Mouse (Mus musculus): ENCODE data around the gene Crisp1. TPM values are rescaled to one million over a fixed set of nuclear protein-coding genes. Genes with fewer than 3 reads are reported as not detected.

The Crisp1 gene
- not detected in 2 replicates for polyA plus RNA-seq (2012; rRNA removed)

GRCm38 (mm10) chr17:40319062-40319461 lies at the start of gene Crisp1:
Gene Crisp1, minus strand, starts transcription at chr17:40319207.

Other genes starting within 250 kb of the Crisp1 start
- not detected in 2 replicates for gene AC192777.2, start 223.8 kb downstream of the Crisp1 start, polyA plus RNA-seq (2012; rRNA removed)
- gene Pgk2, start 110.6 kb downstream of the Crisp1 start, polyA plus RNA-seq (2012; rRNA removed), result not detected in 2 replicates
- not detected in 2 replicates for gene Crisp3, start 76.9 kb downstream of the Crisp1 start, polyA plus RNA-seq (2012; rRNA removed)
- not detected in 2 replicates for gene Esp8, start 200.8 kb upstream of the Crisp1 start, polyA plus RNA-seq (2012; rRNA removed)
- gene Esp6, start 242.3 kb upstream of the Crisp1 start, polyA plus RNA-seq (2012; rRNA removed), result not detected in 2 replicates

All from liver, embryonic 18 days (tissue).